Mouse (Mus musculus): ENCODE measurements around the gene Efcab6. TPM values are rescaled to one million over a fixed set of nuclear protein-coding genes. Genes with fewer than 3 reads are reported as not detected.

Gene Efcab6
- total RNA-seq, 1 experiment: 0.76 TPM

- TF ChIP-seq CHD2 (IDR thresholded peaks at IDR 0.05; ENCODE audit: low read depth, low read length) (no peak), ZNF384 (IDR thresholded peaks at IDR 0.05; ENCODE audit: low read depth, low read length) (no peak), MAFK (IDR thresholded peaks at IDR 0.05; ENCODE audit: insufficient read depth, low read depth, low read length) (no peak), ZC3H11A (IDR thresholded peaks at IDR 0.05; ENCODE audit: borderline replicate concordance, low read depth, low read length) (no peak), HCFC1 (IDR thresholded peaks at IDR 0.05; ENCODE audit: borderline replicate concordance, insufficient read depth, low read length) (no peak)
Measured at GRCm38 (mm10) chr15:84079519-84079918, 14.3 kb upstream of the Efcab6 start.

GRCm38 (mm10) chr15:84078667-84079066, 13.5 kb upstream of the Efcab6 start:
- H3K9me3 ChIP-seq (ENCODE audit: control insufficient read depth, insufficient read depth, low read depth, low read length): no peaks in the 10 kb centered on the region
- H3K4me3 ChIP-seq (ENCODE audit: insufficient read depth in 1 of 2, low read depth in 1 of 2, low read length in 2 of 2, poor library complexity in 1 of 2, severe bottlenecking in 1 of 2): no peak overlapping the region
- peaks cover 0 to 8% of the 10 kb centered on the region in 2 experiments; a peak in 1 of 4 replicates for H3K4me1 ChIP-seq (ENCODE audit: control insufficient read depth in 2 of 2, insufficient read depth in 2 of 2, low read length in 2 of 2, poor library complexity in 1 of 2)
- no peak overlapping the region for H3K9ac ChIP-seq (ENCODE audit: insufficient read depth, low read depth, low read length, poor library complexity, severe bottlenecking)
- in situ Hi-C loops (cut with MboI; ENCODE audit: low sequenced_read_pairs in 2 of 2, unreplicated experiment in 2 of 2): no loop called here
- 0 out of 2 replicates have a peak, but pooled peaks cover 11% of the 10 kb centered on the region for H3K36me3 ChIP-seq (ENCODE audit: control insufficient read depth, insufficient read depth, low read length, poor library complexity, severe bottlenecking)
- no peak for DNase-seq (ENCODE audit: low read depth, low spot score)
- no peak overlapping the region for H3K27ac ChIP-seq (ENCODE audit: insufficient read depth, low read depth, low read length, poor library complexity, severe bottlenecking)
- no peak for TF ChIP-seq ZC3H11A (IDR thresholded peaks at IDR 0.05; ENCODE audit: borderline replicate concordance, low read depth, low read length)
- TF ChIP-seq HCFC1 (IDR thresholded peaks at IDR 0.05; ENCODE audit: borderline replicate concordance, insufficient read depth, low read length): no peak
- TF ChIP-seq CHD2 (IDR thresholded peaks at IDR 0.05; ENCODE audit: low read depth, low read length): no peak
- TF ChIP-seq MAFK (IDR thresholded peaks at IDR 0.05; ENCODE audit: insufficient read depth, low read depth, low read length): no peak
- TF ChIP-seq ZNF384 (IDR thresholded peaks at IDR 0.05; ENCODE audit: low read depth, low read length): no peak

More at GRCm38 (mm10) chr15:84079519-84079918, 14.3 kb upstream of the Efcab6 start:
- Histone ChIP-seq H3K27ac (ENCODE audit: insufficient read depth, low read depth, low read length, poor library complexity, severe bottlenecking) (no peak overlapping the region), H3K9me3 (ENCODE audit: control insufficient read depth, insufficient read depth, low read depth, low read length) (no peaks in the 10 kb centered on the region), H3K4me1 (ENCODE audit: control insufficient read depth in 2 of 2, insufficient read depth in 2 of 2, low read length in 2 of 2, poor library complexity in 1 of 2) (peaks cover 0 to 6% of the 10 kb centered on the region in 2 experiments; a peak in 1 of 4 replicates), H3K4me3 (ENCODE audit: insufficient read depth in 1 of 2, low read depth in 1 of 2, low read length in 2 of 2, poor library complexity in 1 of 2, severe bottlenecking in 1 of 2) (no peak overlapping the region), H3K36me3 (ENCODE audit: control insufficient read depth, insufficient read depth, low read length, poor library complexity, severe bottlenecking) (0 out of 2 replicates have a peak, but pooled peaks cover 11% of the 10 kb centered on the region), H3K9ac (ENCODE audit: insufficient read depth, low read depth, low read length, poor library complexity, severe bottlenecking) (no peak overlapping the region)
- in situ Hi-C loops (cut with MboI; ENCODE audit: low sequenced_read_pairs in 2 of 2, unreplicated experiment in 2 of 2): no loop called here
- DNase-seq (ENCODE audit: low read depth, low spot score): no peak

- no peak overlapping the region for H3K27ac ChIP-seq (ENCODE audit: insufficient read depth, low read depth, low read length, poor library complexity, severe bottlenecking)
- no peak overlapping the region for H3K4me3 ChIP-seq (ENCODE audit: insufficient read depth in 1 of 2, low read depth in 1 of 2, low read length in 2 of 2, poor library complexity in 1 of 2, severe bottlenecking in 1 of 2)
- no peak for TF ChIP-seq CHD2 (IDR thresholded peaks at IDR 0.05; ENCODE audit: low read depth, low read length)
- TF ChIP-seq MAFK (IDR thresholded peaks at IDR 0.05; ENCODE audit: insufficient read depth, low read depth, low read length): no peak
- TF ChIP-seq ZNF384 (IDR thresholded peaks at IDR 0.05; ENCODE audit: low read depth, low read length): no peak
- no peak for TF ChIP-seq HCFC1 (IDR thresholded peaks at IDR 0.05; ENCODE audit: borderline replicate concordance, insufficient read depth, low read length)
- TF ChIP-seq ZC3H11A (IDR thresholded peaks at IDR 0.05; ENCODE audit: borderline replicate concordance, low read depth, low read length): no peak
- no peak overlapping the region for H3K9ac ChIP-seq (ENCODE audit: insufficient read depth, low read depth, low read length, poor library complexity, severe bottlenecking)
- 0 out of 2 replicates have a peak, but pooled peaks cover 11% of the 10 kb centered on the region for H3K36me3 ChIP-seq (ENCODE audit: control insufficient read depth, insufficient read depth, low read length, poor library complexity, severe bottlenecking)
- in situ Hi-C loops (cut with MboI; ENCODE audit: low sequenced_read_pairs in 2 of 2, unreplicated experiment in 2 of 2): no loop called here
- H3K9me3 ChIP-seq (ENCODE audit: control insufficient read depth, insufficient read depth, low read depth, low read length): no peaks in the 10 kb centered on the region
- H3K4me1 ChIP-seq (ENCODE audit: control insufficient read depth in 2 of 2, insufficient read depth in 2 of 2, low read length in 2 of 2, poor library complexity in 1 of 2): peaks cover 3 to 15% of the 10 kb centered on the region in 2 experiments; a peak in 3 of 4 replicates
- DNase-seq (ENCODE audit: low read depth, low spot score): no peak
Measured at GRCm38 (mm10) chr15:84077151-84077550, 12.0 kb upstream of the Efcab6 start.

- Histone ChIP-seq H3K4me1 (ENCODE audit: control insufficient read depth in 2 of 2, insufficient read depth in 2 of 2, low read length in 2 of 2, poor library complexity in 1 of 2) (peaks cover 3 to 15% of the 10 kb centered on the region in 2 experiments; a peak in 3 of 4 replicates), H3K4me3 (ENCODE audit: insufficient read depth in 1 of 2, low read depth in 1 of 2, low read length in 2 of 2, poor library complexity in 1 of 2, severe bottlenecking in 1 of 2) (peak overlapping the region; percentile 25 to 33; a peak in 3 of 4 replicates), H3K36me3 (ENCODE audit: control insufficient read depth, insufficient read depth, low read length, poor library complexity, severe bottlenecking) (0 out of 2 replicates have a peak, but pooled peaks cover 7% of the 10 kb centered on the region), H3K27ac (ENCODE audit: insufficient read depth, low read depth, low read length, poor library complexity, severe bottlenecking) (no peak overlapping the region), H3K9ac (ENCODE audit: insufficient read depth, low read depth, low read length, poor library complexity, severe bottlenecking) (no peak overlapping the region), H3K9me3 (ENCODE audit: control insufficient read depth, insufficient read depth, low read depth, low read length) (no peaks in the 10 kb centered on the region)
- no peak for TF ChIP-seq ZC3H11A (IDR thresholded peaks at IDR 0.05; ENCODE audit: borderline replicate concordance, low read depth, low read length)
- TF ChIP-seq ZNF384 (IDR thresholded peaks at IDR 0.05; ENCODE audit: low read depth, low read length): no peak
- no peak for TF ChIP-seq HCFC1 (IDR thresholded peaks at IDR 0.05; ENCODE audit: borderline replicate concordance, insufficient read depth, low read length)
- TF ChIP-seq MAFK (IDR thresholded peaks at IDR 0.05; ENCODE audit: insufficient read depth, low read depth, low read length): no peak
- TF ChIP-seq CHD2 (IDR thresholded peaks at IDR 0.05; ENCODE audit: low read depth, low read length): no peak
- DNase-seq (ENCODE audit: low read depth, low spot score): peak; percentile 40
- in situ Hi-C loops (cut with MboI; ENCODE audit: low sequenced_read_pairs in 2 of 2, unreplicated experiment in 2 of 2): loop anchor here in 1 of 2 experiments (25.0 kb wide), 1 partner anchor 312 kb away; no protein-coding TSS in a partner anchor
Measured at GRCm38 (mm10) chr15:84074705-84075185, 9.6 kb upstream of the Efcab6 start.

All from ES-E14 (cell line).